Mouse (Mus musculus) CD4-positive naive resting alpha-beta T cell, adult 76 days (primary cell): ENCODE measurements around the gene Gm17577. TPM values are rescaled to one million over a fixed set of nuclear protein-coding genes. Genes with fewer than 3 reads are reported as not detected.

Source experiments
- total RNA-seq: library from RNA; stranded (reverse); gene quantifications from one replicate; pipeline ENCODE4 v1.2.4, GENCODE M21; 2023

Gm17577 gene
- not detected for total RNA-seq

DNA sequence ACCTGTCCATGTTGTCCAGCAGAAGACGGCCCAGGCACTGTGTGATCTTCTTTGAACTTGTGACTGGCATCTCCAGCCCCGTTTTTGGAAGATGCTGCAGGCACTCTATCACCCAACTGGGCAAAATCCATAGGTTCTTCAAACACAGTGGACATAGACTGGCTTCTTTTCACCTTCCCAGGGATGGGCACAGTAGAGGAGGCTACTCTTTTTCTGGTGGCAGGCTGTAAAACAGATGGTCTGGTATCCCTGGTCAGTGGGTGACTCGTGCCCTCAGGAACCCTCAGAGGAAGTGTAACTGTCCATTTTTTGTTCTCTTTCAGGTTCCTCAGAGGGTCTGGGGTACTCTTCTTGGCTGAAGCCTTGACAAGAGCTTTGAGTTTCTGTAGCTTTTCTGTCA is at the start of gene Gm17577:
Gm17577 (minus strand) TSS at position 101 of the 400 bp plus-strand sequence.

DNA sequence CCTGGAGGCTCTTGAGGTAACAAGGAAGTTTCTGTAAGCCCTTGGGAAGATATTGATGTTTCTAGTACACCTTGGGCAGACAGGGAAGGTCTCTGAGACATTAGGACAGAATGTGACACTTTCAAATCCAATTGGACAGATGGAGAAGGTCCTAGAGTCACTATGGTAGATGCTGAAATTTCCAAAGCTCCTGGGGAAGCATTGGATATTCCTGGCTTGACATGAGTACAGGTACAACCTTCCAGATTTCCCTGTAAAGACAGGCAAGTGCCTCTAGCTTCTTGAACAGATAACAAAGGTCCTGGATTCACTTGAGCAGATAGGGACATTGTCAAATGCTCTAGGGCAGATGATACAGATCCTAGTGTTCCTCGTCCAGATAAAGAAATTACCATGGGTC is 24.3 kb downstream of the Gm17577 start, which contains the start of gene Srsx:
Srsx (minus strand) TSS at position 101 of the 400 bp plus-strand sequence.

Other genes starting within 250 kb of the Gm17577 start
- not detected for gene Gm17521, start 217.2 kb downstream of the Gm17577 start, total RNA-seq
- 1.00 TPM for gene Cldn34c1, start 143.4 kb downstream of the Gm17577 start, total RNA-seq
- not detected for gene Srsx, start 24.4 kb downstream of the Gm17577 start, total RNA-seq